ENCODE assay signal across 30 mouse cellular contexts in the genomic region with DNA sequence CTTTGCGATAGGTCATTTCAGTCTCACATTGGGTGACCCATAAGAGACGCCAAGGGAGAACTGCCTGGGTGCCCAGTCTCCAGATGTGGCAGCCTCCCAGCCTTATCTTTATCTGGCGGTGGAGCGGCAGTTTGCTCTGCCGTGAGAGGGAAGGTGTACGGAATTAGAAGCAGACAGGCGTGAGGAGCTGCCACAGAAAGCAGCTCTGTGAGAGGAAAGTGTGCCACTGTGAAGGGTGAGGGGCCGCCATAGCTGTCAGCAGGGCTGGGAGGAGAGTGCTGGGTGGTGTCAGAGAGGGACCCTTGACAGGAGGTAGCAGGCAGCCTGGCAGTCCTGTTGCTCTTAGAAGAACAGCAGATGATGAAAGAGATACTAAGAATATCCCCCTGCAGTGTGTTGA.
DNase-seq lines count a peak whose midpoint lies in the region; ATAC-seq lines count a peak whose summit lies in the region.
"Had no signal": no experiment of that assay in that cellular context is flagged by ENCODE, and none has a peak within 500 bp of the region (broad histone marks: within the 10 kb centered on the region; RNA-seq: fewer than 3 reads in every experiment).

No protein-coding gene starts in this region.

- no peak overlapping the region for H3K4me2 ChIP-seq in forebrain, embryonic 11.5 days (ENCODE audit: low read depth, low read length, severe bottlenecking)
- H3K4me2 ChIP-seq in forebrain, embryonic 16.5 days (ENCODE audit: low read length): no peak overlapping the region
- peak overlapping the region; percentile 22 for H3K4me2 ChIP-seq in heart, embryonic 11.5 days
- peak overlapping the region; percentile 8; the same call in 1 of the 2 replicates for H3K4me2 ChIP-seq in heart, embryonic 16.5 days (ENCODE audit: low read depth, low read length)
- H3K4me2 ChIP-seq: embryonic facial prominence, embryonic 12.5 days; hindbrain, embryonic 15.5 days; kidney, embryonic 15.5 days; midbrain, embryonic 11.5 days had no signal

- WGBS in forebrain, embryonic 11.5 days: 78% methylated on average over 8 of the region's 8 CpGs
- WGBS in forebrain, embryonic 16.5 days: 75% methylated on average over 8 of the region's 8 CpGs
- 21% methylated on average over 8 of the region's 8 CpGs for WGBS in heart, embryonic 11.5 days (ENCODE audit: insufficient replicate concordance)
- WGBS in heart, embryonic 16.5 days: 22% methylated on average over 8 of the region's 8 CpGs

- no peaks in the 10 kb centered on the region for H3K27me3 ChIP-seq in forebrain, embryonic 11.5 days (ENCODE audit: control insufficient read depth, insufficient read depth, low read length)
- H3K27me3 ChIP-seq in forebrain, embryonic 16.5 days (replicated peaks; ENCODE audit: control insufficient read depth, insufficient read depth, low read length): no peaks in the 10 kb centered on the region
- H3K27me3 ChIP-seq in heart, embryonic 11.5 days (ENCODE audit: control insufficient read depth, insufficient read depth, low read length): no peaks in the 10 kb centered on the region
- H3K27me3 ChIP-seq in heart, embryonic 16.5 days (ENCODE audit: control insufficient read depth, insufficient read depth, low read length): no peaks in the 10 kb centered on the region
- H3K27me3 ChIP-seq: CH12.LX; embryonic facial prominence, embryonic 12.5 days; hindbrain, embryonic 15.5 days; kidney, embryonic 15.5 days had no signal

- no peaks in the 10 kb centered on the region for H3K4me1 ChIP-seq in forebrain, embryonic 11.5 days (replicated peaks; ENCODE audit: control insufficient read depth, insufficient read depth, low read length)
- peaks cover 7% of the 10 kb centered on the region for H3K4me1 ChIP-seq in forebrain, embryonic 16.5 days (replicated peaks; ENCODE audit: control insufficient read depth, insufficient read depth, low read length)
- H3K4me1 ChIP-seq in heart, embryonic 11.5 days (ENCODE audit: control insufficient read depth, insufficient read depth, low read length): peaks cover 23% of the 10 kb centered on the region
- peaks cover 18% of the 10 kb centered on the region for H3K4me1 ChIP-seq in heart, embryonic 16.5 days (ENCODE audit: control insufficient read depth, insufficient read depth, low read length)

- ATAC-seq in forebrain, embryonic 11.5 days (replicated peaks; ENCODE audit: low FRiP score): no peak
- no peak for ATAC-seq in forebrain, embryonic 16.5 days
- peak; percentile 75 for ATAC-seq in heart, embryonic 11.5 days (replicated peaks; ENCODE audit: insufficient number of reproducible peaks, low FRiP score, low TSS enrichment)
- ATAC-seq in heart, embryonic 16.5 days (replicated peaks; ENCODE audit: extremely low read depth, insufficient read depth, low FRiP score): peak; percentile 93
- ATAC-seq: activated CD4-positive, CD25-positive, alpha-beta regulatory T cell, adult 4 months; inflammation-experienced regulatory T-cells, adult 6 months; midbrain, embryonic 16.5 days had no signal

- no peaks in the 10 kb centered on the region for H3K36me3 ChIP-seq in forebrain, embryonic 11.5 days (ENCODE audit: control insufficient read depth, insufficient read depth, low read length)
- H3K36me3 ChIP-seq in forebrain, embryonic 16.5 days (ENCODE audit: control insufficient read depth, insufficient read depth): no peaks in the 10 kb centered on the region
- H3K36me3 ChIP-seq in heart, embryonic 11.5 days (ENCODE audit: control insufficient read depth, insufficient read depth, low read length): no peaks in the 10 kb centered on the region
- no peaks in the 10 kb centered on the region for H3K36me3 ChIP-seq in heart, embryonic 16.5 days (ENCODE audit: control insufficient read depth, insufficient read depth)
- H3K36me3 ChIP-seq: embryonic facial prominence, embryonic 12.5 days; hindbrain, embryonic 10.5 days; hindbrain, embryonic 15.5 days; kidney, embryonic 15.5 days had no signal

- no peak overlapping the region for H3K9ac ChIP-seq in forebrain, embryonic 11.5 days (ENCODE audit: low read length)
- H3K9ac ChIP-seq in forebrain, embryonic 16.5 days (replicated peaks; ENCODE audit: low read depth, low read length): no peak overlapping the region
- H3K9ac ChIP-seq in heart, embryonic 11.5 days (ENCODE audit: low read depth, low read length): no peak overlapping the region
- H3K9ac ChIP-seq in heart, embryonic 16.5 days (ENCODE audit: low read length): no peak overlapping the region
- H3K9ac ChIP-seq: embryonic facial prominence, embryonic 12.5 days; hindbrain, embryonic 15.5 days; kidney, embryonic 15.5 days; liver, embryonic 14.5 days had no signal

- intact Hi-C loops in heart, postnatal 36 days (cut with DNase I): no loop called here

- no peak overlapping the region for H3K4me3 ChIP-seq in forebrain, embryonic 11.5 days (ENCODE audit: low read depth, low read length)
- no peak overlapping the region for H3K4me3 ChIP-seq in forebrain, embryonic 16.5 days (replicated peaks; ENCODE audit: low read length)
- H3K4me3 ChIP-seq in heart, embryonic 11.5 days (ENCODE audit: low read depth, low read length): no peak overlapping the region
- H3K4me3 ChIP-seq in heart, embryonic 16.5 days (ENCODE audit: low read length): no peak overlapping the region
- H3K4me3 ChIP-seq: embryonic facial prominence, embryonic 12.5 days; hindbrain, embryonic 10.5 days; hindbrain, embryonic 15.5 days; kidney, embryonic 15.5 days had no signal

- H3K9me3 ChIP-seq in forebrain, embryonic 11.5 days (ENCODE audit: control insufficient read depth, low read length): no peaks in the 10 kb centered on the region
- H3K9me3 ChIP-seq in forebrain, embryonic 16.5 days (ENCODE audit: control insufficient read depth, low read length): no peaks in the 10 kb centered on the region
- H3K9me3 ChIP-seq in heart, embryonic 11.5 days (replicated peaks; ENCODE audit: control insufficient read depth, low read length): no peaks in the 10 kb centered on the region
- H3K9me3 ChIP-seq in heart, embryonic 16.5 days (replicated peaks; ENCODE audit: control insufficient read depth, low read length): no peaks in the 10 kb centered on the region
- H3K9me3 ChIP-seq: embryonic facial prominence, embryonic 12.5 days; hindbrain, embryonic 10.5 days; hindbrain, embryonic 15.5 days; kidney, embryonic 15.5 days had no signal

- H3K27ac ChIP-seq in forebrain, embryonic 11.5 days (ENCODE audit: low read depth, low read length): no peak overlapping the region
- no peak overlapping the region for H3K27ac ChIP-seq in forebrain, embryonic 16.5 days (ENCODE audit: low read length)
- H3K27ac ChIP-seq in heart, embryonic 11.5 days (ENCODE audit: low read depth, low read length): peak overlapping the region; percentile 73
- H3K27ac ChIP-seq in heart, embryonic 16.5 days (ENCODE audit: low read length): peak overlapping the region; percentile 58
- H3K27ac ChIP-seq: embryonic facial prominence, embryonic 12.5 days; hindbrain, embryonic 10.5 days; hindbrain, embryonic 15.5 days; kidney, embryonic 15.5 days; liver, embryonic 14.5 days; macrophage had no signal

- DNase-seq in forebrain, embryonic 11.5 days (ENCODE audit: low spot score): peak; percentile 42
- DNase-seq in heart, postnatal 36 days: peak; percentile 15 to 44
- no peak for DNase-seq in cerebellum, postnatal 36 days
- DNase-seq in gastrocnemius, postnatal 10 days: no peak
- DNase-seq in layer of hippocampus, adult 11-12 months (ENCODE audit: low spot score): no peak
- DNase-seq: adrenal gland, postnatal 10 days; cerebellum, adult 8-10 months; embryo, embryonic 11 days; gastrocnemius, postnatal 25 days; kidney, adult 11 months; liver; lung, adult 2 months; lung, postnatal 10 days; right cerebral cortex, adult 18-20 months; spleen, adult 18-20 months; thymus, postnatal 14 days had no signal

Comparison
In these comparisons a context has a peak if more than half of its experiments do, and no peak if none do; other contexts are left out.
1. ATAC-seq: peak in heart, embryonic 11.5 days (single experiment) and heart, embryonic 16.5 days (single experiment); none in forebrain, embryonic 11.5 days (single experiment) and forebrain, embryonic 16.5 days (single experiment).
2. DNase-seq: peak in forebrain, embryonic 11.5 days (single experiment) and heart, postnatal 36 days (2 of 2); none in cerebellum, postnatal 36 days (0 of 2), gastrocnemius, postnatal 10 days (single experiment) and layer of hippocampus, adult 11-12 months (single experiment).
3. H3K27ac ChIP-seq: peak in heart, embryonic 11.5 days (single experiment) and heart, embryonic 16.5 days (single experiment); none in forebrain, embryonic 11.5 days (single experiment) and forebrain, embryonic 16.5 days (single experiment).
4. H3K4me2 ChIP-seq: peak in heart, embryonic 11.5 days (single experiment) and heart, embryonic 16.5 days (single experiment); none in forebrain, embryonic 11.5 days (single experiment) and forebrain, embryonic 16.5 days (single experiment).